Comparison of ENCODE assay signal across 17 mouse cellular contexts in the genomic region with DNA sequence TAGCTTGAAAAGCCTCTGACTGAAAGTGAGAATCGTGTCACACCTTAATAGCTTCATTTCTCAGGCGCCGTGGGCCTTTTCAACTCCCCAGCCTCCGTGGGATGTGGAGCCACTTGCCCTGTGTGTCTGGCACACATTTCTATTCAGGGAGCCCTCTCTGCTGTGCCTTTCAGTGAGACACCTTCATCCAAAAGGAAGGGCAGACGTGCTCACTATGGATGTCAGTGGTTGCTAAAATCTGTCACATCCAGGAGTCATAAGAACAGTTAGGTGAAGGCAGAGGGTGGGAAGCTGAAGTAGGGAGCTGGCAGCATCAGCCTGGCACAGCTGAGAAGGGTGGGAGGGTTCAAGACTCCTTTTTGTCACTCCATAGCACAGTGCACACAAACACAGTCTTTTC.
DNase-seq lines count a peak whose midpoint lies in the region; ATAC-seq and TF ChIP-seq lines count a peak whose summit lies in the region.
"Had no signal": no experiment of that assay in that cellular context is flagged by ENCODE, and none has a peak within 500 bp of the region (broad histone marks: within the 10 kb centered on the region; RNA-seq: fewer than 3 reads in every experiment).

No protein-coding gene starts in this region.

- no peak overlapping the region for H3K4me2 ChIP-seq in forebrain, postnatal 0 days (ENCODE audit: low read depth)
- H3K4me2 ChIP-seq in forebrain, embryonic 14.5 days (ENCODE audit: low read length) = no peak overlapping the region
- no peak overlapping the region for H3K4me2 ChIP-seq in hindbrain, embryonic 15.5 days
- H3K4me2 ChIP-seq in hindbrain, embryonic 13.5 days = no peak overlapping the region
- no peak overlapping the region for H3K4me2 ChIP-seq in midbrain, embryonic 15.5 days
- H3K4me2 ChIP-seq: forebrain, embryonic 13.5 days; heart, embryonic 13.5 days had no signal

- peaks cover 7% of the 10 kb centered on the region for H3K4me1 ChIP-seq in forebrain, postnatal 0 days (ENCODE audit: insufficient read depth)
- H3K4me1 ChIP-seq in forebrain, embryonic 14.5 days (ENCODE audit: control insufficient read depth, insufficient read depth, low read length) = peaks cover 4% of the 10 kb centered on the region
- H3K4me1 ChIP-seq in hindbrain, embryonic 15.5 days (replicated peaks) = peaks cover 21% of the 10 kb centered on the region
- H3K4me1 ChIP-seq in hindbrain, embryonic 13.5 days (replicated peaks) = peaks cover 22% of the 10 kb centered on the region
- peaks cover 11% of the 10 kb centered on the region for H3K4me1 ChIP-seq in midbrain, embryonic 10.5 days
- peaks cover 23% of the 10 kb centered on the region for H3K4me1 ChIP-seq in midbrain, embryonic 15.5 days

- whole genome bisulfite sequencing in forebrain, postnatal 0 days = 72% methylated on average over 5 of the region's 5 CpGs
- 81% methylated on average over 5 of the region's 5 CpGs for WGBS in forebrain, embryonic 14.5 days
- 57% methylated on average over 5 of the region's 5 CpGs for WGBS in hindbrain, embryonic 15.5 days
- 67% methylated on average over 5 of the region's 5 CpGs for WGBS in hindbrain, embryonic 13.5 days
- WGBS in midbrain, embryonic 10.5 days = 87% methylated on average over 5 of the region's 5 CpGs
- WGBS in midbrain, embryonic 15.5 days = 65% methylated on average over 5 of the region's 5 CpGs

- no peaks in the 10 kb centered on the region for H3K9me3 ChIP-seq in forebrain, postnatal 0 days (ENCODE audit: low read length)
- H3K9me3 ChIP-seq in forebrain, embryonic 14.5 days (replicated peaks; ENCODE audit: control insufficient read depth, low read length) = no peaks in the 10 kb centered on the region
- H3K9me3 ChIP-seq in hindbrain, embryonic 15.5 days = no peaks in the 10 kb centered on the region
- H3K9me3 ChIP-seq in hindbrain, embryonic 13.5 days = no peaks in the 10 kb centered on the region
- H3K9me3 ChIP-seq in midbrain, embryonic 10.5 days (replicated peaks) = no peaks in the 10 kb centered on the region
- H3K9me3 ChIP-seq in midbrain, embryonic 15.5 days = no peaks in the 10 kb centered on the region
- H3K9me3 ChIP-seq: embryonic facial prominence, embryonic 10.5 days; forebrain, embryonic 13.5 days; heart, embryonic 13.5 days had no signal

- H3K27me3 ChIP-seq in forebrain, postnatal 0 days (ENCODE audit: insufficient read depth, low read length) = no peaks in the 10 kb centered on the region
- H3K27me3 ChIP-seq in forebrain, embryonic 14.5 days (replicated peaks; ENCODE audit: control insufficient read depth, insufficient read depth, low read length) = no peaks in the 10 kb centered on the region
- no peaks in the 10 kb centered on the region for H3K27me3 ChIP-seq in hindbrain, embryonic 15.5 days
- H3K27me3 ChIP-seq in hindbrain, embryonic 13.5 days = no peaks in the 10 kb centered on the region
- peaks cover 19% of the 10 kb centered on the region; the same call in 1 of the 2 replicates for H3K27me3 ChIP-seq in midbrain, embryonic 10.5 days (ENCODE audit: low read depth, poor library complexity, severe bottlenecking)
- no peaks in the 10 kb centered on the region for H3K27me3 ChIP-seq in midbrain, embryonic 15.5 days (replicated peaks)

- no peak overlapping the region for H3K4me3 ChIP-seq in forebrain, postnatal 0 days (ENCODE audit: low read depth, low read length)
- H3K4me3 ChIP-seq in forebrain, embryonic 14.5 days (ENCODE audit: low read depth, low read length) = no peak overlapping the region
- H3K4me3 ChIP-seq in hindbrain, embryonic 15.5 days = no peak overlapping the region
- no peak overlapping the region for H3K4me3 ChIP-seq in hindbrain, embryonic 13.5 days
- H3K4me3 ChIP-seq in midbrain, embryonic 10.5 days = no peak overlapping the region
- H3K4me3 ChIP-seq in midbrain, embryonic 15.5 days = no peak overlapping the region
- H3K4me3 ChIP-seq: embryonic facial prominence, embryonic 10.5 days; forebrain, embryonic 13.5 days; heart, embryonic 13.5 days had no signal

- no peak for TF ChIP-seq CTCF in forebrain, postnatal 0 days (IDR thresholded peaks at IDR 0.05; ENCODE audit: low read depth)

- no peak for DNase-seq in forebrain, postnatal 0 days
- DNase-seq in forebrain, embryonic 14.5 days (ENCODE audit: low spot score) = no peak
- DNase-seq in midbrain, embryonic 10.5 days (ENCODE audit: low spot score) = no peak
- DNase-seq in A20 (ENCODE audit: low read depth, low spot score) = peak; percentile 1
- no peak for DNase-seq in layer of hippocampus, postnatal 10 days (ENCODE audit: low spot score in 2 of 2)
- DNase-seq: adrenal gland, postnatal 14 days; cerebellum, adult 18-20 months; cerebellum, adult 9-11 months; gastrocnemius, postnatal 14 days; heart, postnatal 36 days had no signal

- H3K9ac ChIP-seq in forebrain, postnatal 0 days = no peak overlapping the region
- no peak overlapping the region for H3K9ac ChIP-seq in forebrain, embryonic 14.5 days (ENCODE audit: low read length)
- H3K9ac ChIP-seq in hindbrain, embryonic 15.5 days = no peak overlapping the region
- no peak overlapping the region for H3K9ac ChIP-seq in hindbrain, embryonic 13.5 days
- no peak overlapping the region for H3K9ac ChIP-seq in midbrain, embryonic 15.5 days
- H3K9ac ChIP-seq: forebrain, embryonic 13.5 days; heart, embryonic 13.5 days had no signal

- no peaks in the 10 kb centered on the region for H3K36me3 ChIP-seq in forebrain, postnatal 0 days (ENCODE audit: insufficient read depth)
- H3K36me3 ChIP-seq in forebrain, embryonic 14.5 days (ENCODE audit: control insufficient read depth, insufficient read depth, low read length) = no peaks in the 10 kb centered on the region
- no peaks in the 10 kb centered on the region for H3K36me3 ChIP-seq in hindbrain, embryonic 15.5 days
- no peaks in the 10 kb centered on the region for H3K36me3 ChIP-seq in hindbrain, embryonic 13.5 days
- no peaks in the 10 kb centered on the region for H3K36me3 ChIP-seq in midbrain, embryonic 10.5 days
- H3K36me3 ChIP-seq in midbrain, embryonic 15.5 days (replicated peaks) = no peaks in the 10 kb centered on the region
- H3K36me3 ChIP-seq: embryonic facial prominence, embryonic 10.5 days; heart, embryonic 13.5 days had no signal

- ATAC-seq in forebrain, postnatal 0 days = 0 out of 2 replicates have a peak, but pooled peaks have one; percentile 25
- no peak for ATAC-seq in forebrain, embryonic 14.5 days
- ATAC-seq in hindbrain, embryonic 15.5 days (ENCODE audit: low FRiP score, low read depth) = no peak
- ATAC-seq in hindbrain, embryonic 13.5 days (ENCODE audit: low FRiP score) = no peak
- ATAC-seq in midbrain, embryonic 15.5 days (replicated peaks) = no peak
- ATAC-seq: forebrain, embryonic 13.5 days; intestine, embryonic 16.5 days had no signal

- H3K27ac ChIP-seq in forebrain, postnatal 0 days (ENCODE audit: low read depth, low read length) = no peak overlapping the region
- no peak overlapping the region for H3K27ac ChIP-seq in forebrain, embryonic 14.5 days (ENCODE audit: low read depth, low read length)
- H3K27ac ChIP-seq in hindbrain, embryonic 15.5 days (replicated peaks) = 0 out of 2 replicates have a peak overlapping the region, but pooled peaks have one; percentile 8
- H3K27ac ChIP-seq in hindbrain, embryonic 13.5 days = no peak overlapping the region
- peak overlapping the region; percentile 71; the same call in 1 of the 2 replicates for H3K27ac ChIP-seq in midbrain, embryonic 10.5 days (replicated peaks)
- no peak overlapping the region for H3K27ac ChIP-seq in midbrain, embryonic 15.5 days
- H3K27ac ChIP-seq: embryonic facial prominence, embryonic 10.5 days; forebrain, embryonic 13.5 days; heart, embryonic 13.5 days had no signal

Comparison
In these comparisons a context has a peak if more than half of its experiments do, and no peak if none do; other contexts are left out.
1. H3K27ac ChIP-seq: peak in hindbrain, embryonic 15.5 days (single experiment) and midbrain, embryonic 10.5 days (single experiment); none in forebrain, postnatal 0 days (single experiment), forebrain, embryonic 14.5 days (single experiment), hindbrain, embryonic 13.5 days (single experiment) and midbrain, embryonic 15.5 days (single experiment).